Mouse (Mus musculus): ENCODE results near the gene Lrp10.

DNA sequence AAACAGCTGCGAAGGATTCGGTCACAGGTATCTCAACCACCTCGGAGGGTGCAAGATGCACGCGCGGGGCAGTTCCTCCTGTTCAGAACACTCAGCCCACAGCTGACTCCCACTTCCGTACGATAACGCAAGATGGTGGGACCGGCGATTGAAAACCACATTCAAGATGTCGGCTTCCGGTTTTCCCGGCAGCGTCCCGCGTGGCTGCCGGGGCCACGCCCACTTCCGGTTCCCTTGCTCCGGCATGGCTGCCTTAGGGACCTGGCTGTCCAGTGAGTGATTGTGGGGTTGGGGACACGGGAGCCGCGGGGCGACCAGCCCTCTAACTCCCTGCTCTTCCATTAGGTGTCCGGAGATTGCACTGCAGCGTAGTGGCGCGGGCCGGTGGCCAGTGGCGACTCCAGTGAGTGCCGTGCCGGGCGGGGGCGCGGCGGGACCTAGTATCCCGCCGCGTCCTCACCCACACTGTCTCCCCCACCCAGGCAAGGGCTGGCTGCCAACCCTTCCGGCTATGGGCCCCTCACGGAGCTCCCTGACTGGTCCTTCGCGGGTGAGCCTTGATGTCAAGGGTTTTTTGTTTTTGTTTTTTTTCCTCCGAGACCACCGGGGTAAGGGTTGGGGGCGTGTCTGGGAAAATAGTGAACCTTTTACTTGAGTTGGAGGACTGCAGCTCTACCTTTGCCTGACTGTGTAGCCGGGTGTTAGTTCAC lies 37.1 kb upstream of the Lrp10 start, which contains the start of gene Mrpl52:
- TF ChIP-seq CTCF (IDR thresholded peaks at IDR 0.05; ENCODE audit: borderline replicate concordance, extremely low read depth, insufficient read depth, insufficient read length) = no peak
- TF ChIP-seq POLR2A (IDR thresholded peaks at IDR 0.05; ENCODE audit: borderline replicate concordance, extremely low read depth, insufficient read depth, insufficient read length, poor library complexity, severe bottlenecking) = peak; percentile 46; the same call in 1 of the 2 replicates
